Mouse (Mus musculus) gastrocnemius, postnatal 4 days (tissue): ENCODE data around the gene Zfyve21. TPM values are rescaled to one million over a fixed set of nuclear protein-coding genes. Genes with fewer than 3 reads are reported as not detected.
A peak's percentile ranks its signal among the peaks of the same experiment; 100 is the strongest.

Experiments used
- DNase-seq, 2 experiments: peaks; one replicate each; pipeline ENCODE4 v3.0.0; 2021 to 2022; ENCODE audit warnings: low spot score in 2 of 2, mixed read lengths in 2 of 2
- total RNA-seq, 2 experiments: library from RNA; stranded (reverse); gene quantifications; 2 replicates each; pipeline ENCODE4 v1.2.3; 2021

Zfyve21 gene
- total RNA-seq, 2 experiments from 2014 or later = 35.8 TPM

GRCm38 (mm10) chr12:111842565-111843433 is 28.8 kb downstream of the Zfyve21 start:
- no peak for DNase-seq

- no peak for DNase-seq
Measured at GRCm38 (mm10) chr12:111843470-111843869, 29.5 kb downstream of the Zfyve21 start.

GRCm38 (mm10) chr12:111845953-111846352 is 32.0 kb downstream of the Zfyve21 start:
- DNase-seq = no peak

- no peak for DNase-seq
Measured at GRCm38 (mm10) chr12:111846815-111847214, 32.8 kb downstream of the Zfyve21 start.

GRCm38 (mm10) chr12:111848300-111848798 is 34.4 kb downstream of the Zfyve21 start:
- no peak for DNase-seq

GRCm38 (mm10) chr12:111851235-111851634 is 37.3 kb downstream of the Zfyve21 start:
- no peak for DNase-seq

GRCm38 (mm10) chr12:111851745-111852144 is 37.8 kb downstream of the Zfyve21 start:
- peak in 1 of 2 experiments; percentile 47 for DNase-seq

GRCm38 (mm10) chr12:111853011-111853436 is 39.1 kb downstream of the Zfyve21 start:
- DNase-seq = peak in 1 of 2 experiments; percentile 37

- no peak for DNase-seq
Measured at GRCm38 (mm10) chr12:111853546-111853945, 39.6 kb downstream of the Zfyve21 start.

- DNase-seq = no peak
Measured at GRCm38 (mm10) chr12:111855448-111855847, 41.5 kb downstream of the Zfyve21 start.

GRCm38 (mm10) chr12:111864206-111864824 is 50.3 kb downstream of the Zfyve21 start:
- DNase-seq = no peak

- no peak for DNase-seq
Measured at GRCm38 (mm10) chr12:111869806-111870205, 55.8 kb downstream of the Zfyve21 start.

GRCm38 (mm10) chr12:111870811-111871210 is 56.8 kb downstream of the Zfyve21 start:
- DNase-seq = no peak

GRCm38 (mm10) chr12:111872079-111872478 is 58.1 kb downstream of the Zfyve21 start:
- no peak for DNase-seq

GRCm38 (mm10) chr12:111874601-111875140 is 60.7 kb downstream of the Zfyve21 start:
- no peak for DNase-seq

- no peak for DNase-seq
Measured at GRCm38 (mm10) chr12:111875499-111875898, 61.5 kb downstream of the Zfyve21 start.

GRCm38 (mm10) chr12:111878213-111878612 is 64.2 kb downstream of the Zfyve21 start:
- peak; percentile 71 to 86 for DNase-seq

Other genes starting within 250 kb of the Zfyve21 start
- gene Mark3, start 239.6 kb upstream of the Zfyve21 start, total RNA-seq = 10 to 100 TPM; 62.1 to 72.5 TPM
- 10 to 100 TPM; 48.6 to 61.8 TPM for gene Ckb, start 141.8 kb upstream of the Zfyve21 start, total RNA-seq
- gene Trmt61a, start 136.1 kb upstream of the Zfyve21 start, total RNA-seq = 1 to 10 TPM; 7.3 to 7.9 TPM
- gene Bag5, start 100.9 kb upstream of the Zfyve21 start, total RNA-seq = 10 to 100 TPM; 27.5 to 32.1 TPM
- 10 to 100 TPM; 36.1 to 40.1 TPM for gene Apopt1, start 100.9 kb upstream of the Zfyve21 start, total RNA-seq
- gene Klc1, start 55.3 kb upstream of the Zfyve21 start, total RNA-seq = 100 to 1,000 TPM; 117 to 120 TPM
- gene Xrcc3, start 297 bp upstream of the Zfyve21 start, total RNA-seq = 1 to 10 TPM; 5.4 to 5.5 TPM
- 10 to 100 TPM; 13.1 to 15.8 TPM for gene Ppp1r13b, start 93.9 kb downstream of the Zfyve21 start, total RNA-seq
- 100 to 1,000 TPM; 830 to 852 TPM for gene Atp5mpl, start 152.8 kb downstream of the Zfyve21 start, total RNA-seq
- gene Tdrd9, start 157.4 kb downstream of the Zfyve21 start, total RNA-seq = under 1 TPM; 0.44 to 0.49 TPM
- gene Rd3l, start 167.1 kb downstream of the Zfyve21 start, total RNA-seq = not detected